Mouse (Mus musculus): ENCODE measurements around the gene Ppp1r35.

GRCm38 (mm10) chr5:137755425-137755824, 23.2 kb upstream of the Ppp1r35 start:
- TF ChIP-seq CHD2 (IDR thresholded peaks at IDR 0.05; ENCODE audit: low read depth, low read length): no peak
- TF ChIP-seq ZC3H11A (IDR thresholded peaks at IDR 0.05; ENCODE audit: borderline replicate concordance, low read depth, low read length): no peak
